ENCODE assay signal across 11 mouse cellular contexts in the genomic region with DNA sequence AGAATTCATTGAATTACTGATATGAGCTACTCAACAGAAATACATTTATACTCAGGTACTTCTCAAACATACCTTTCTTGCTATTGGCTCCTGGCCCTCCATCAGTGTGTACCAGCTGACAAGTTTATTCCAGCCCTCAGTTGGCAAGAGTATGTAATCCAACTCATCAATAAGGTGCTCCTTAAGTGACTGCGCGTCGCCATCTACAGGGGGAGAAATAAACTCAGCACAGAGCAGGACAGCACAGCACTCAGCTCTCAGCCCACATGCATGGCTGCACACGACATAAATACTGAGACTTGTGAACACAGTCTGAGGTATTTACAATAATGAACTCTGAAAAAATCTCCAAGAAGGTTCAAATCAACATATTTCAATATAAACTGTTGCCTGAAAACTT. TPM values are rescaled to one million over a fixed set of nuclear protein-coding genes. Genes with fewer than 3 reads are reported as not detected.
DNase-seq lines count a peak whose midpoint lies in the region; ATAC-seq and TF ChIP-seq lines count a peak whose summit lies in the region.
"Had no signal": no experiment of that assay in that cellular context is flagged by ENCODE, and none has a peak within 500 bp of the region (broad histone marks: within the 10 kb centered on the region; RNA-seq: fewer than 3 reads in every experiment).

No protein-coding gene starts in this region.

- DNase-seq in kidney, postnatal 0 days (ENCODE audit: low spot score) = no peak
- no peak for DNase-seq in kidney, postnatal 25 days
- DNase-seq in A20 (ENCODE audit: low read depth, low spot score) = peak; percentile 55
- DNase-seq in testis, postnatal 14 days (ENCODE audit: low spot score) = no peak
- no peak for DNase-seq in cerebellum, adult 11 months
- DNase-seq in right cerebral cortex, postnatal 25 days = no peak
- DNase-seq: right cerebral cortex, postnatal 14 days had no signal

- H3K4me1 ChIP-seq in kidney, postnatal 0 days (replicated peaks; ENCODE audit: insufficient read depth, low read length) = no peaks in the 10 kb centered on the region

- peak; percentile 43; the same call in 1 of the 2 replicates for TF ChIP-seq CTCF in kidney, postnatal 0 days (IDR thresholded peaks at IDR 0.05; ENCODE audit: low read depth)

- no peak overlapping the region for H3K4me2 ChIP-seq in kidney, postnatal 0 days (ENCODE audit: low read length)

- no peak overlapping the region for H3K27ac ChIP-seq in kidney, postnatal 0 days
- H3K27ac ChIP-seq: macrophage had no signal

- ATAC-seq in kidney, postnatal 0 days (replicated peaks; ENCODE audit: low FRiP score, low read depth) = peak; percentile 36; the same call in 1 of the 2 replicates
- peak; percentile 53 for ATAC-seq in CD4-positive, CD25-positive, alpha-beta regulatory T cell, adult 4 months
- peak; percentile 49; the same call in 1 of the 2 replicates for ATAC-seq in erythroblast, adult 5-6 weeks (replicated peaks; ENCODE audit: low FRiP score, poor library complexity, severe bottlenecking)

- no peak overlapping the region for H3K4me3 ChIP-seq in kidney, postnatal 0 days (replicated peaks; ENCODE audit: low read depth, low read length)
- H3K4me3 ChIP-seq: erythroblast, embryonic 14.5 days had no signal

- WGBS in kidney, postnatal 0 days = 59% methylated on average over 4 of the region's 4 CpGs

- no peaks in the 10 kb centered on the region for H3K27me3 ChIP-seq in kidney, postnatal 0 days (ENCODE audit: insufficient read depth, low read length)

- H3K36me3 ChIP-seq in kidney, postnatal 0 days (ENCODE audit: insufficient read depth, low read length) = peaks cover 12% of the 10 kb centered on the region; the same call in 1 of the 2 replicates

- no peak overlapping the region for H3K9ac ChIP-seq in kidney, postnatal 0 days (ENCODE audit: low read depth, low read length)

- no peaks in the 10 kb centered on the region for H3K9me3 ChIP-seq in kidney, postnatal 0 days (replicated peaks; ENCODE audit: low read length)

RNA-seq across cellular contexts. Expression of gene Usp15, which starts 21.0 kb away (rescaled TPM):
- polyA plus RNA-seq in kidney, postnatal 0 days (2015; fragmentation: Nextera tagmentation; extraction: Ambion mirVana) = 58.9 and 59.2 TPM in 2 replicates
- polyA plus RNA-seq in CD4-positive, CD25-positive, alpha-beta regulatory T cell, adult 4 months (2017; shearing (Covaris generic)) = 100 to 1,000 TPM; 127 to 136 TPM
- total RNA-seq in erythroblast, adult 5-6 weeks (2015; ENCODE audit: low replicate concordance) = 421 and 430 TPM in 2 replicates
- total RNA-seq in erythroblast, adult 5-6 weeks (2017; ENCODE audit: low replicate concordance) = 1,103 and 1,309 TPM in 2 replicates
